Mouse (Mus musculus): ENCODE data around the gene Slc15a4.

Gene Slc15a4

GRCm38 (mm10) chr5:127620371-127620770 lies 12.3 kb downstream of the Slc15a4 start:
- DNase-seq: no peak

- DNase-seq: no peak
These were observed 13.9 kb downstream of the Slc15a4 start for GRCm38 (mm10) chr5:127618834-127619233.

GRCm38 (mm10) chr5:127616884-127617635 lies 15.6 kb downstream of the Slc15a4 start:
- peak; percentile 96 for DNase-seq

GRCm38 (mm10) chr5:127616151-127616550 lies 16.5 kb downstream of the Slc15a4 start:
- DNase-seq: peak; percentile 27

GRCm38 (mm10) chr5:127615459-127615858 lies 17.2 kb downstream of the Slc15a4 start:
- DNase-seq: no peak

- no peak for DNase-seq
These were observed 20.3 kb downstream of the Slc15a4 start for GRCm38 (mm10) chr5:127612397-127612796.

GRCm38 (mm10) chr5:127611881-127612280 lies 20.8 kb downstream of the Slc15a4 start:
- DNase-seq: no peak

- DNase-seq: no peak
These were observed 21.7 kb downstream of the Slc15a4 start for GRCm38 (mm10) chr5:127610787-127611509.

GRCm38 (mm10) chr5:127609191-127609714 lies 23.4 kb downstream of the Slc15a4 start:
- DNase-seq: no peak

- no peak for DNase-seq
These were observed 25.2 kb downstream of the Slc15a4 start for GRCm38 (mm10) chr5:127607507-127607906.

- DNase-seq: no peak
These were observed 29.7 kb downstream of the Slc15a4 start for GRCm38 (mm10) chr5:127602996-127603395.

GRCm38 (mm10) chr5:127596862-127597261 lies 35.8 kb downstream of the Slc15a4 start:
- DNase-seq: no peak

- DNase-seq: no peak
These were observed 37.0 kb downstream of the Slc15a4 start for GRCm38 (mm10) chr5:127595676-127596075.

- DNase-seq: peak; percentile 26
These were observed 39.8 kb downstream of the Slc15a4 start for GRCm38 (mm10) chr5:127592854-127593253.

- no peak for DNase-seq
These were observed 40.3 kb downstream of the Slc15a4 start for GRCm38 (mm10) chr5:127592406-127592805.

GRCm38 (mm10) chr5:127587854-127588253 lies 44.8 kb downstream of the Slc15a4 start:
- no peak for DNase-seq

- peak; percentile 30 for DNase-seq
These were observed 49.0 kb downstream of the Slc15a4 start for GRCm38 (mm10) chr5:127583658-127584057.

- peak; percentile 22 for DNase-seq
These were observed 55.3 kb downstream of the Slc15a4 start for GRCm38 (mm10) chr5:127577419-127577818.

GRCm38 (mm10) chr5:127567165-127567741 lies 65.4 kb downstream of the Slc15a4 start:
- DNase-seq: no peak

- DNase-seq: no peak
These were observed 71.6 kb downstream of the Slc15a4 start for GRCm38 (mm10) chr5:127561086-127561485.

GRCm38 (mm10) chr5:127548136-127548535 lies 84.6 kb downstream of the Slc15a4 start:
- DNase-seq: no peak

- DNase-seq: no peak
These were observed 86.1 kb downstream of the Slc15a4 start for GRCm38 (mm10) chr5:127546585-127546991.
